Mouse (Mus musculus): ENCODE results near the gene Ces4a. TPM values are rescaled to one million over a fixed set of nuclear protein-coding genes. Genes with fewer than 3 reads are reported as not detected.

Gene Ces4a
- not detected in 2 replicates for total RNA-seq (2023)

DNA sequence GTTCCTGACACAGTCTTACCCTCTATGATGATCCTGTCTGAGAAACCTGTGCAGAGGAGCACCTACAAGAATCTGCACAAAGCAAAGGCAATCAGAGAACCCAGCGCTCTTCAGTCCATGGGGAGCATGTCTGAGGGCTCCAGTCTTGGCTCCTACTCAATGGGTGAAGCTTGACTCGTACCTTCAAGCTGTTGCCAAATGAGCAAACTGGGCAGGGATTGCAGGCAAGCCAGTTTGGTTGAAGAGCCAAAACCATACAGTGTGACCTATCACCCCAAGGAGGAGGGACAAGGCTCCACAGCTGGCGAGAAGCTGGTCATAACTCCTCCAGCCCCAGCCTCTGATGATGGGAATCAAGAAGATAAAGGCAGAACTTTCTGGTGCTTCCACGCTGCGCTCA, at the start of gene Ces4a:
TSS of gene Ces4a (plus strand) at position 292 of the 400 bp plus-strand sequence.

DNA sequence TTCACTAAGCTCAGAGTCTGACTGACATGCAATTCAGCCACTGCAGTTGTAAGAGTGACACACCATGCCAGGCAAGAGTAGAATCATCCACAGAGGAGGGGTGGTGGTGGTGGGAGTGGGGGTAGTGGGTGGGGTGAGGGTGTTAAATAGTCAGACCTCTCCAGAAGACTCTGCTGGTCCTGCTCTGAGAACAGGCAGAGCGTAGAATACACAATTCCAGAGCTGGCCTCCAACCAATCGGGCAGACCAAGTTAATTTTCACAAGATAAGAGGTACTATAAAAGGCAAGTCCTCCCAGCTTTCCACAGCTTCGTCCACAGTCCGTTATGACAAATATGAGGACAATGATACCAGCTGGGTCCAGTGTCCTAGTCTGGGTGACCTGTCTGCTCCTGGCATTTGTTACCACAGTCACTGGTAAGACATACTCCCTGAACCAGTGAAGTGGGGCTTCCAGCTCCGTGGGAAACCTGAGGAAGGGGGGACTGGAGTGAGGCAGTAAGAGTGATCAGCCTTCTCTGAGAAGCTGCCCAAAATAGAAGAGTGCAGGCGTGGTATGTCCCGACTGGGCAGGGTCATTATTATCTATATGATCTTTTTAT, 48.0 kb upstream of the Ces4a start, which contains the start of gene Ces3b:
TSS of gene Ces3b (plus strand) at position 305 of the 602 bp plus-strand sequence.

DNA sequence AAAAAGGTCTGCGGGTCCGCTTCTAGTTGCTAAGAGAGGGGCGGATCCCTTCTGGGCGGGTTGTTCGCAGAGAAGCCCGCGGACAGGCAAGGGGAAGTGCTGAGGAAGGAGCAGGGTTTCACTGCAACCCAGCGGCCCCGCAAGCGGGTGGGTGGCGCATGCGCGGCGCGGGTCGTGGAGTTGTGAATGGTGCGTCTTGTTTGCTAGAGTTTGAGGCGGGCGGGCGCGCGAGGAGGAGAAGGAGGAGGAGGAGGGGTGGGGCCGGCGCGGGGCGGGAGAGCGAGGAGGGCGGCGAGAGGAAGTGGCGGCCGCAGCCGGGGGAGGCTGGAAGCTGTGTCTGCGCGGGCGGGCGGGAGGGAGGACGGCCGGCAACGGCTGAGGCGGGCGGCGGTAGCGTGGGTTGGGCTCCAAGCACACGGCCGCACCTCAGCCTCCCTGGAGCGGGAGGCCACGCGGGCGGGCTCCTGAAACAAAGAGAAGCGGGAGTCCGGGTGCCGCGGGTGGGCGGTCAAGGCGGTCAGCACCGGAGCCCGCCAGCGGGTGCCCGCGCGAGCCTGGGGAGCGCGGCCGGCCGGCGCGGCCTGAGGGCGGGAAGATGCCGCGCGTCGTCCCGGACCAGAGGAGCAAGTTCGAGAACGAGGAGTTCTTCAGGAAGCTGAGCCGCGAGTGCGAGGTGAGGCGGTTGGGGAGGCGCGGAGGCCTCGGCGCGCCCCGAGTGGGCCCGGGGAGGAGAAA, 38.9 kb downstream of the Ces4a start, which contains the start of gene Cbfb:
TSS of gene Cbfb (plus strand) at position 294 of the 735 bp plus-strand sequence.

Other genes starting within 250 kb of the Ces4a start
- not detected in 2 replicates for gene Ces2e, start 205.5 kb upstream of the Ces4a start, total RNA-seq (2023)
- not detected in 2 replicates for gene Ces2f, start 184.4 kb upstream of the Ces4a start, total RNA-seq (2023)
- 2.3 and 2.5 TPM in 2 replicates for gene Ces2g, start 170.1 kb upstream of the Ces4a start, total RNA-seq (2023)
- not detected in 2 replicates for gene Ces2h, start 130.9 kb upstream of the Ces4a start, total RNA-seq (2023)
- gene Ces3a, start 83.2 kb upstream of the Ces4a start, total RNA-seq (2023): not detected in 2 replicates
- not detected in 2 replicates for gene Ces3b, start 48.0 kb upstream of the Ces4a start, total RNA-seq (2023)
- 62.9 and 82.1 TPM in 2 replicates for gene Cbfb, start 38.9 kb downstream of the Ces4a start, total RNA-seq (2023)
- 39.6 and 54.8 TPM in 2 replicates for gene D230025D16Rik, start 93.3 kb downstream of the Ces4a start, total RNA-seq (2023)
- gene B3gnt9, start 123.4 kb downstream of the Ces4a start, total RNA-seq (2023): 0.50 and 0.95 TPM in 2 replicates
- gene Tradd, start 132.8 kb downstream of the Ces4a start, total RNA-seq (2023): 19.4 and 27.8 TPM in 2 replicates
- gene Fbxl8, start 132.8 kb downstream of the Ces4a start, total RNA-seq (2023): 3.3 and 4.7 TPM in 2 replicates
- gene Hsf4, start 138.0 kb downstream of the Ces4a start, total RNA-seq (2023): not detected in 2 replicates
- gene Nol3, start 144.3 kb downstream of the Ces4a start, total RNA-seq (2023): not detected in 2 replicates
- 0.63 and 0.95 TPM in 2 replicates for gene 4931428F04Rik, start 158.1 kb downstream of the Ces4a start, total RNA-seq (2023)
- 0.32 and 0.59 TPM in 2 replicates for gene Exoc3l, start 164.3 kb downstream of the Ces4a start, total RNA-seq (2023)
- gene E2f4, start 165.9 kb downstream of the Ces4a start, total RNA-seq (2023): 40.5 and 43.1 TPM in 2 replicates
- 0.68 and 0.98 TPM in 2 replicates for gene Elmo3, start 173.8 kb downstream of the Ces4a start, total RNA-seq (2023)
- 6.1 and 7.4 TPM in 2 replicates for gene Lrrc29, start 194.5 kb downstream of the Ces4a start, total RNA-seq (2023)
- gene Tmem208, start 194.6 kb downstream of the Ces4a start, total RNA-seq (2023): 22.7 and 23.8 TPM in 2 replicates
- gene Fhod1, start 216.2 kb downstream of the Ces4a start, total RNA-seq (2023): 64.1 and 65.5 TPM in 2 replicates
- 1.2 and 2.2 TPM in 2 replicates for gene Slc9a5, start 217.0 kb downstream of the Ces4a start, total RNA-seq (2023)
- gene Plekhg4, start 241.5 kb downstream of the Ces4a start, total RNA-seq (2023): 0.73 and 1.3 TPM in 2 replicates